Mouse (Mus musculus) urinary bladder, adult 2 months (tissue): ENCODE results near the gene Ugcg. TPM values are rescaled to one million over a fixed set of nuclear protein-coding genes. Genes with fewer than 3 reads are reported as not detected.
"Not testable (repeated sequence)": the region's sequence is repeated elsewhere in the genome, so short reads cannot be mapped to it uniquely, and the experiment has no call there.

Source experiments
- DNase-seq: peaks from one replicate; pipeline ENCODE4 v3.0.0; 2022; ENCODE audit warnings: low spot score
- polyA plus RNA-seq: library from polyadenylated mRNA; depleted of rRNA; stranded (reverse); fragments of >200 nt; gene quantifications from 2 replicates; pipeline ENCODE4 v1.2.3, GENCODE M21; 2012; rRNA removed

Gene Ugcg
- polyA plus RNA-seq, 1 experiment: 44.3 TPM

DNA sequence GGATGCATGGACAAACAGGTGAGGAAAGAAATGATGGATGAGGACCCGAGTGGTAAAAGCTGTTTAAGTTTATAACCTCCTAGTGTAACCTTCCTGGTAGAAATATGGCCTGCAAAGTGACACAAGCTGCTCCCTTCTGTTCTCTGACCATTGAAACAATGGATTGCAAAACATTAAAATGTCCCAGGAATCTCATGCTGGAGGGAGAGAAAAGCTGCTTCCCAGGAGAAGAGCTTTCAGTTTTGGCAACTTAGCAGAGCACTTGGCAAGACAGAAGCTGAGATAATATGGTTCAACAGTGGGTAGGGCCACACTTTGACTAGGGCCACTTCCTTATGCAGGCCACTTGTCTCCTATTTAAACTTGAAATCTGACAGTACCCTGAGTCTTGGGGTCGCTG, 69.7 kb downstream of the Ugcg start:
- DNase-seq: no peak

DNA sequence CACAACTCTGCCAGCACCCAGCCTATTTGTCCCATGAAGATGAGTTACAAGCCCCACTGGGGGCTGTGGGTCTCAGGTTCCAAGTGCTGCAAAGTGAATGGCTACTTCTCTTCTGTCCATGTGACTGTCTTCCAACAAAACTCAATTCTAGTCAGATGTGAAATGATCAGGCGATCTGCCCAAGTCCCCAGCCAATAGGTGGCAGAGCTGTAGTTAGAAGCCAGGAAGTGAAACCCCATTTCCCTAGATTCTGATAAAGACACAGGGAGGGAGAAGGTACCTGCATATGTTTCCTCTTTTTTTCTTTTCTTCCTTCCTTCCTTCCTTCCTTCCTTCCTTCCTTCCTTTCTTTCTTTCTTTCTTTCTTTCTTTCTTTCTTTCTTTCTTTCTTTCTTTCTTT, 70.7 kb downstream of the Ugcg start:
- DNase-seq: no peak

DNA sequence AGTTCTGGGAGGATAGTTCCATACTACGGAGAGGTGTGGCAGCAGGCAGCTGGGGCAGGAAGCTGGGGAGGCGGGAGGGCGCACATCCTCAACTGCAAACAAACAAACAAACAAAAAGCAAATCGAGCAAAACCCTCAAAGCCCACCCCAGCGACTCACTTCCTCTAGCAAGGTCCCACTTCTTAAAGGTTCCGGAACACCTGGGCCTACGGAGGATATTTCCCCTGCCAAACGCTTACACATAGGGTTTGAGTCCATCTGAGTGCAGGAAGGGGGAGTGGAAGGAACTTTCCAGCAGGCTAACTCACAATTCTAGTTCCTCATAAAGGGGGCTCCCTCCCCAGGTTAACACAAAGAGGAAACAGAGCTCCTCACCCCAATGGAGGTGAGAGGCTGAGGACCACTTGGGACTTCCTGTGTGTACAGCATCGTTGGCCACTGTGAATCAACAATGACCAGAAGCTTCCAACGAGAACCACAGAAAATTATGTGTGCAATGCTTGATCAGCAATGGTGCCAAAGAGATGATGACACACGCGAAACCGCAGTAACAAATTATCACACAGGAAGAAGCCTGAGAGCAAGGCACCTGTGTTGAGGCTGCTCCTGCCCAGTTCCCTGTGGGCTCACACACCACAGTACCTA, 71.9 kb downstream of the Ugcg start:
- no peak for DNase-seq

DNA sequence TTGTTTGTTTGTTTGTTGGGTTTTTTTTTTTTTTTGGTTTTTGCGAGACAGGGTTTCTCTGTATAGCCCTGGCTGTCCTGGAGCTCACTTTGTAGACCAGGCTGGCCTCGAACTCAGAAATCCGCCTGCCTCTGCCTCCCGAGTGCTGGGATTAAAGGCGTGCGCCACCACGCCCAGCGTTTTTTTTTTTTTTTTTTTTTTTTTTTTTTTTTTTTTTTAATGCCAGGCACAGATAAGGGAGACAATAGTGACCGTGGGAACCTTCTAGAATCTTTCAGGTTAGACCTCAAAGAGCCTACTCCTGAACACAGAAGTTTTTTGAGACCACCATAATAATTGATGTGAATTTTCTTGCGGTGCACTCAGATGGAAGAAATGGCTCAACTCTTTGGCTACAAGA, 72.5 kb downstream of the Ugcg start:
- DNase-seq: not testable (repeated sequence)

DNA sequence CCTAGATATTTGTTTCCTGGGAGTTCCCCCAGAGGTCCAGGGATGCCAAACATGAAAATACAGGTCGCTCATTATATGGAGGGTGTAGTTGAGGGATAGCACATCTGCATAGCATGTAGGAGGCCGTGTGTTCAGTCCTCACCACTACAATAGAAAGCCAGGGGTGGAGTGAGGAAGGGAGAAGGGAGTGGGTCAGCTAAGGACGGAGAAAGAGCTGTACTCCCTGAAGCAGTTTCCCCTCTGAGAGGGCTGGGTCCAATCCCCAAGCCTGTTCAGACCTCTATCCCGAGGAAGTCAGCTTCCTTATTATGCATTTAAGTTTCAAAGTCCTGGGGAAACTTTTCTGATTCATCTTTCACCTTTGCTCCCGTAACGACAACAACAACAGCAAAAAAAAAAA, 73.1 kb downstream of the Ugcg start:
- no peak for DNase-seq

DNA sequence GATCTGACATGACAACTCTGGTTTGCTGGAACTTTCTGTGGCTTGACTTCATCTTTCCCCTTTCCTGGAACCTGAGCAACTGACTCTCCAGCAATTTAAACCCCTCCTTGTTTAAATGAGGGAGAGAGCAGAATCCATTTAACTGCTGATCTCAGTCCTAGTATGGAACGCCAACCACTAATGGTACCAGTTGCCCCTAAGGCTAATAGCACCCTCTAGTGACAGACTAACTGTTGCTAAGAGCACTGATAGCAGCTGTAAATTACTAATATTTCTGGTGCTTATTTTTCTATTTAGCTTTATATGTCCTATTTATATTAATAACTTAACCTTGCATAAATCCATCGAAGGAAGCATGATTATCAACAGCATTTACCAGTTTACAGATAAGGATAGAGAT, 74.4 kb downstream of the Ugcg start:
- no peak for DNase-seq

DNA sequence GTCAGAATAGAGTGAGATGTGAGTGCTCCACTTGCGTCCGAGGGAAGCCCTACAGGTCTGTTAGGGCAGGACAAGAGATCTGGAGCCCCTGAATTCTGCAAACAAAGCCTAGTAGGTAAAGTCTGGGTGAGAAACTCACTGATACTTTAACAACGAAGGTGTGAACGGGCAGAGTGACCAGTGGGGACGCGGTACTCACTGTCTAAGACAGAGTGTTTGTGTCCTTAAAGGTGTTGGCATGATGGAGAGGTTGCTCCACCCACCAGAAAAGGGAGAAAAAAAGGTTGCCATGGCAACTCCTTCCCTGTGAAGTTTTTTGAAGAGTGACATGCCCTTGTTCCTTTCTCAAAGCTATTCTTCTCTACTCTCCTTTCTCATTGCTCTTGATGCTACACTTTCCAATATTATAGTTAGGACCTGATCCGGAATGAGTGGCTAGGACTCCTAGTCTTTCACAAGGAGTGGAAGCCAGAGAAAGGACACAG, 75.6 kb downstream of the Ugcg start:
- DNase-seq: no peak

DNA sequence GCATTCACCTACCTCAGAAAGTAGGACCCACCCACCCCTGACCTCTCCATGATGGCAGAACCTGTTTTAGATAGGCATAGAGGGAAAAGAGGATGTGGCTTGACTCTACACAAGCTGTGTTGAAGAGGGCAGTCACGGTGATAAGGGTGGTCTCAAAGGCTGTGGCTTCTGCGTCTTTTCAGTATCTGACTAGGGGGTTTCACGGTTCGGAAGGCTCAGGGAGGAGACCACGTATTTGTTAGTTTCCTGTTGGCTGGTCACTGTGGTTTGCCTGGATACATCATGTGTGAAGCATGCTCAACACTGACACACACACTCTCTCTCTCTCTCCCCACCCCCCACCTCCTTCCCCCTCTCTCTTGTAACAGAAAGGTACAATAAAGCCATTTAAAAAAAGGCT, 76.1 kb downstream of the Ugcg start:
- no peak for DNase-seq

DNA sequence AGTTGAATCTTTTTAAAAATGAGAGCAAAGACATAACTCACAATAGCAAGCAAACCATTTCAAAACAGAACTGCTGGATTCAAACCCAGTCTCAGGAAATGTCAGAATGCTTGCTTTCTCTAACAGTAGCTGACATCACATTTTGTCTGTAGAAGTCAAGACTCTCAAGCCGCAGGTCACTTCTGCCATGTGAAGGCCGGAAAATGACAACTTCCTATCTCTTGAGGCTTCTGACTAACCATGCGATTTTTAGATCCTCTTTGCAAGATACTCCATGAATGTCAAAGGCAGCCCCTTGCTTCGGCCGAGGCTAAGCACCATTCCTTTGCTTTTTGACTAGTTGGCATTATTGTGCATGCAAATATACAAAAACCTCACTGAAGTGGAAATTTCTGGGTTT, 76.6 kb downstream of the Ugcg start:
- DNase-seq: no peak

Other genes with a start within 250 kb of the Ugcg start
- 0.06 and 0.15 TPM in 2 replicates for gene Zkscan16, start 245.6 kb upstream of the Ugcg start, polyA plus RNA-seq
- gene Ptgr1, start 202.1 kb upstream of the Ugcg start, polyA plus RNA-seq: 101 and 130 TPM in 2 replicates
- 10.2 and 10.8 TPM in 2 replicates for gene Dnajc25, start 194.2 kb upstream of the Ugcg start, polyA plus RNA-seq
- gene Gm20503, start 186.0 kb upstream of the Ugcg start, polyA plus RNA-seq: not detected in 2 replicates
- 46.3 and 49.5 TPM in 2 replicates for gene Gng10, start 154.2 kb upstream of the Ugcg start, polyA plus RNA-seq
- not detected in 2 replicates for gene AI481877, start 50.3 kb upstream of the Ugcg start, polyA plus RNA-seq
- gene Susd1, start 249.4 kb downstream of the Ugcg start, polyA plus RNA-seq: 15.0 and 17.6 TPM in 2 replicates